Mouse (Mus musculus) cerebellum, postnatal 4 days (tissue): ENCODE data around the gene Cerkl.

Experiments used
- DNase-seq, 2 experiments: peaks; one replicate each; pipeline ENCODE4 v3.0.0; 2022; ENCODE audit warnings: low spot score in 2 of 2, mixed read lengths in 1 of 2

The Cerkl gene

DNA sequence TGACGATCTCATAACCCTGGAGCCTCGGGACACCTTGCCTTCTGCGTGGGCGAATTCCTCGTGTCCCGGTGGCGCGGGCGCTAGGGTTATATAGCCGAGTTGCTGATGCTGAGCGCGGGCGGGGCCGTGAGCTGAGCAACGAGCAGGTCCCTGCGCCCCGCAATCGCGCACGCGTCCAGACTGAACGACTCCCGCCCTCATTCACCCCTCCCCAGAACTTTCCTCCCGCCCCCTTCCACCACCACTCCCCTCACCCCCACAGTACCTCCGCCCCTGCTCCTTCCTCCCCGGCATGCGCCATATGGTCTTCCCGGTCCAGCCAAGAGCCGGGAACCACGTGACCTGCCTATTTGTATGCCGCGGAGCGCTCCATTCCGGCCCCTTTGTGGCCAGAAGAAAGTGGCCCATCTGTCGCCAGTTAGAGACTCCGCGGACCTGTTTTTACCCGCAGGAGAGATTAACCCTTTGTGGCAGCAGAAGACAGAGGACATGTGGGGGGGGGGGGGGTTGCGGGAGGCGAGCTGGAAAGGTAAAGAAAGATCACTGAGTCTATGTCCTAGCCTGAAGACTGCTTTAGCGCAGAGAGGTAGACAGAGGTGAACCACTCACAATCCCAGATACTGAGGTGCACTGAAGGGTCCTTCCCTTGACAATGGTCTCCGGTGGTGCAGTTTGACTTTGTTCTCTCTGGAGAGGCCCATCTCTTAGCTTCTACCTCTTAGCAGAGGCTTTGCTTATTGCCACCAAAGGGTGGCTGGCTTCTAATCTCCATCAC lies at the start of gene Cerkl, which contains the start of gene Neurod1:
Cerkl (minus strand) TSS at position 211 of the 775 bp plus-strand sequence.
Neurod1 (minus strand) TSS at position 177 of the 775 bp plus-strand sequence.
- peak; percentile 58 to 87 for DNase-seq

- DNase-seq, result peak; percentile 68 to 78
Measured at GRCm38 (mm10) chr2:79498990-79499755, 42.6 kb upstream of the Cerkl start.

GRCm38 (mm10) chr2:79485127-79485526 lies 28.5 kb upstream of the Cerkl start:
- DNase-seq, result no peak

DNA sequence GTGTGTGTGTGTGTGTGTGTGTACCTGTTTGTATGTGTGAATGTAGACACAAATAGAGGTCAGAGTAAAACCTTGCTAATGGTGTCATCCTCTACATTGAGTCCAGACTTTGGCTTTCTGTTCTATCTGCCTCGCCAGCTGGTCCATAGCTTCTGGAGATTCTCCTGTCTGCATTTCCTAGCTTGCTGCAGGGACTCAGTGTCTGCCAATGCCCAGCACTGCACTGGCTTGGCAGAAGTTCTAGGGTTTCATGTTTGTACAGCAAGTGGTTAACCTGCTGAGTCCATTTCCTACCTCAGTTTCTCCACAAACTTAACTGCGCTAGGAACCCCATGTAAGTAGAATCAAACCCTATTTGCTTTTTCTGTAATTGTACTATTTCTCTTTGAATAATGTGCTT lies 25.9 kb upstream of the Cerkl start:
- no peak for DNase-seq

- no peak for DNase-seq
Measured at GRCm38 (mm10) chr2:79462411-79462810, 5.8 kb upstream of the Cerkl start.

DNA sequence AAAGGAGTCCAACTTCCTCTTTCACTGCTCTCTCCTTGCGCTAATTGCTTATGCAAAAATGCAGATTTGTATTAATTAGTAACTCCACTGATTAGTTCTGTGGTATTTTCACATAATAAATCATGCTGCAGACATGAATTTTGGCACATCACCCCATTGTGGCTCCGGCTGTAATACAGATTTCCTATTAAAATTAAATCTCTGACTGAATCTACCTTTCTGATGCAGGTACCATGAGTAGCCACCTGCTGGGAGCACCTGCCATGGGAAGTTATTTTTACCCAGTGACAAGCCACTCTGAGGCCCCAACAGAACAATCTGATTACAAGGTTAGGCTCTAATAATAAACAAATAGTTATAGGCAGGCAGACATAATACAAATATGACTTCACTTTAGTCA lies 5.3 kb upstream of the Cerkl start:
- DNase-seq, result no peak

DNA sequence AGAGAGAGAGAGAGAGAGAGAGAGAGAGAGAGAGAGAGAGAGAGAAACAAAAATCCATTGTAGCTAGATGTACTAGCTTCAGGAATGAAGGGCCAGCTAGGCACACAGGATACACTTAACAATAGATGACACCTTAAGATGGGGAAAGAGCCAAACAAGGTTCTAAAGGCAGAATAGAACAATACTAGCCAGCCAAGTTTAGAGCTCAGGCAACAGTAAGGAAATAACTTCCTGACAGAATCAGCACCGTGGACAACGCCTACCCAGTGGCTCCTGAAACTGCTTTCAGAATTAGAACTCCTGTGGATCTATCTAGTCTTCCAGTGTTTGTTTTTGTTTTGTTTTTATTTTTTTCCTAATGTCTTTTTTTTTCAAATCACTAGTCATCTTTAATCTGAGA lies 4.0 kb upstream of the Cerkl start:
- no peak for DNase-seq

DNA sequence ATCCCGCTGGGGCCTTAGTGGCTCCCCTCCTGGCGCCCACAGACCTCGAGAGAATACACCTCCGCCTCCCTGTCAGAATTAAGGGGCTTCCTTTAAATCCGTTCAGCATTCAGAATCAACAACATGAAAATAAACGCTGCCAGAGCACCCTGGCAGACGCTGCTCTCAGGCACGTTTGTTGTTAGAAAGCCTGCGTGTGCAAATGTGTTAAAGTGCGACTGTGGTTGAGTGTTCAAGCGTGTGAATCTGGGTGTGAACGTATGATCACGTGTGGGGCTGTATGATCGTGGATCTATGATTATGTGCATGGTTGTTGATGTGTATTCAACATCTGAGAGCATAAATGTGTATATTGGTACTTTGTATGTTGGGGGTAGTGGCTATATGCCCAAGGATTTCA lies 3.5 kb upstream of the Cerkl start:
- no peak for DNase-seq

DNA sequence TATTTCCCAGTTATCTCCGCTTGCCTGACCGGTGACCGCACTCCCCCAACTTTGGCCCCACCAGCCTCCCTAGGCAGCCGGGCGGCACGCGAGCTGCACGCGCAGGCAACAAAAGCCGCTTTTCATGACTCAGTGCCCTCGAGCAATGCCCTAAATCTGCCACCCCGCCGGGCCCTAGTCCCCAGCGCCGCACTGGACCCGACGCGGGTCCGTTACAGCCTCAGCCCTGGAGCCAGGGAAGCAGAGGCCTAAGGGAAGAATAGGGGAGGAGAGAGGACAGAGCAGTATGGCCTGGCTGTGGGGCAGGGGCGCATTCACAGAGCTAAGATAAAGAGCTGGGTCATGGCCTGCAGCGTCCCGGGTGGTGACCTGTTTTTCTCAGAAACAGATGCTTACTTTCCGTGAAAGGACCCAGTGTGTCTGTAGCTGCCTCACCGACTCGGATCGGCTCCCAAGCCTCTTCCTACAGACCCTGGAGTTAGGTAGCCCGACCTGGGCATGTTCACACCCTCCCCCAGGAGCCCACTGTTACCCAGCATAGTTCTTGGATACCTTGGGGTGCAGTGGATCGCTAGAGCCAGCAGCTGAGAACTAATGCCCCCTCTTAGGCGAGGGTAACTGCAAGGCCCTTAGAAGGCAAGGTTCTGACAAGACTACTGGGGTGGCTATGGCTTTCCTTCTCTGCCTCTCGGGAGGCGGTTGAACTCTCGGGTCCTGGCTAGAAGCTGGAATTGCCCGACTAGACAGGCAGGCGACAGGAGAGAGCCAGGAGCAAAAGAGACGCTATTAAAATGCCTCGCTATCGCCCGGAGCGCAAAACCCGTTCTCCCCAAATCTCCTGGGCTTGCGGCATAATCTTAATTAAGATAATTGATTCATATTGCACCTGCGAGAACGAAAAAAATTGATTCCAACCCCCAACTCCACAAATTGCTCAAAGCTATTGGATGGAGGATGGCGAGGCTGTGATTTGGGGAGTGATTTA lies 2.8 kb upstream of the Cerkl start:
- DNase-seq, result no peak

GRCm38 (mm10) chr2:79457932-79458331 lies 1.3 kb upstream of the Cerkl start:
- DNase-seq, result no peak

- DNase-seq, result no peak
Measured at GRCm38 (mm10) chr2:79457434-79457833, 849 bp upstream of the Cerkl start.

DNA sequence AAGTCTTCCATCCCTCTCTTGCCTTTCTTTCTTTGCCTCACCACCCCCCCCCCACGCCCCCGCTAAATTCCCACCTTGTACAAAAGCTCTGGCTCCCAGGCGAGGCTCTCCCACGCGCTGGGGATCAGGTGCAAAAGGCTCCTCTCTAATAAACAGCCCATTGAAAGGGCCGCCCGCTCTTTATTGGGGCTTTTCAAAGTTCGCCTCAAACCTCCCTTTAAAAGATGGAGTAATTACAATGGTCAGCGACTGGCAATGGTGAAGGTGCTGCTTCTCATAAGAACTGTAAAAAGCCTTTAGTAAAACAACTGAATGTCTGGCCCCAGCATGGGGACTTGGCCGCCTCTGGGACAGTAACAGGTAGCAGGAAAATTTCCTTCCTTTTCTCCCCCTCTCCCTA lies 939 bp downstream of the Cerkl start:
- no peak for DNase-seq

- no peak for DNase-seq
Measured at GRCm38 (mm10) chr2:79454786-79455446, 1.7 kb downstream of the Cerkl start.

DNA sequence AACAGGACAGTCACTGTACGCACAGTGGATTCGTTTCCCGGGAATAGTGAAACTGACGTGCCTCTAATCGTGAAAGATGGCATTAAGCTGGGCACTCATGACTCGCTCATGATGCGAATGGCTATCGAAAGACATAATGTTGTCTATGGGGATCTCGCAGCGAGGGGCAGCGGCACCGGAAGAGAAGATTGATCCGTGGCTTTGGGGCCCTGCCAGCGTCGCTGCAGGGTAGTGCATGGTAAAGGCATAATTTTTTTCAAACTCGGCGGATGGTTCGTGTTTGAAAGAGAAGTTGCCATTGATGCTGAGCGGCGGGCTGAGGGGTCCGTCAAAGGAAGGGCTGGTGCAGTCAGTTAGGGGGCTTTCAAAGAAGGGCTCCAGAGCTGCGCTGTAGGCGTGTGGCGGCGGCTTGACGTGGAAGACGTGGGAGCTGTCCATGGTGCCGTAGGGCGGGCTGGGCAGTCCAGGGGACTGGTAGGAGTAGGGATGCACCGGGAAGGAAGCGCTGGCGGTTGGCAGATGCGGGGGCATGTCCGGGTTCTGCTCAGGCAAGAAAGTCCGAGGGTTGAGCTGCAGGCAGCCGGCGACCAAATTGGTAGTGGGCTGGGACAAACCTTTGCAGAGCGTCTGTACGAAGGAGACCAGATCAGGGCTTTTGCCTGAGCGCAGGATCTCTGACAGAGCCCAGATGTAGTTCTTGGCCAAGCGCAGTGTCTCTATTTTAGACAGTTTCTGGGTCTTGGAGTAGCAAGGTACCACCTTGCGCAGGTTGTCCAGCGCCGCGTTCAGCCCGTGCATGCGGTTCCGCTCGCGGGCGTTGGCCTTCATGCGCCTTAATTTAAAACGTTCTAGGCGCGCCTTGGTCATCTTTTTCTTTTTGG lies 2.4 kb downstream of the Cerkl start:
- peak; percentile 54 to 72 for DNase-seq

GRCm38 (mm10) chr2:79451438-79451837 lies 5.1 kb downstream of the Cerkl start:
- DNase-seq, result no peak

GRCm38 (mm10) chr2:79450684-79451394 lies 5.7 kb downstream of the Cerkl start:
- DNase-seq, result no peak

DNA sequence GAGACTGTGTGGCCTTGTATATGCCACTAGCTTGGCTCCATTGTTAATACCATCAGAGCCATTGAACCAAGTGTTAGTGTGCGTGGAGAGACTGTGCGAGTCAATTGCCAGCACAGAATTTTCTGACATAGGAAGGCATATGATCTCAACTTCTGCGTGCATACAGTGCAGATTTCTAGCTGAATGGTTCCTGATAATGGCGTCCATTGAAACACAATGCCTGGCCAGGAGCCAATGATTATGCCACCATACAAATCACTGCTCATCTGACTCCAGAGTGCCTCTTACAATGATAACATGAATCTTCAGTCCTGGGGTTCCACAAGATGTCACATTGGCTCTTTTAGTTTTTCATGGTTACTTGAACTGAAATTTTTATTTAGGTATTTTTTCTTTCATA lies 7.2 kb downstream of the Cerkl start:
- peak in 1 of 2 experiments; percentile 66 for DNase-seq

GRCm38 (mm10) chr2:79447198-79447597 lies 9.4 kb downstream of the Cerkl start:
- no peak for DNase-seq

- no peak for DNase-seq
Measured at GRCm38 (mm10) chr2:79443861-79444620, 12.5 kb downstream of the Cerkl start.
